Mouse (Mus musculus): ENCODE measurements around the gene Gm10160.

Gene Gm10160

DNA sequence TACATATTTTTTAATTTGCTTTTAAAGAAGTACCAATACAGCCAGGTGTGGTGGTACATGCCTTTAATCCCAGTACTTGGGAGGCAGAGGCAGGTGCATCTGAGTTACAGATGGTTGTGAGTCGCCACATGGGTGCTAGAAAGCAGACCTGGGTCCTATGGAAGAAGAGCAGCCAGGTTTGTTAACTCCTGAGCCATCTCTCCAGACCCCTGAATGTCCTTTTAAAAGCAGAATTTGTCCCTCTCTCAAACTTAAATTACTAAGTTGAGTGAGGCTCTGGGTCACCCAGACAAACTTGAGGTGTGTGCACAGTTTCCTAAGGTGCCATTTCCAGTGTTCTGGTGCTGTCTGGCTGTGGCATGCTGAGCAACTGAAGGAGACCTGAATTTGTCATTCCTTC lies at the start of gene Gm10160:
TSS of gene Gm10160 (minus strand) at position 101 of the 400 bp plus-strand sequence.
- no peak for DNase-seq (ENCODE audit: low read depth, low spot score)

DNA sequence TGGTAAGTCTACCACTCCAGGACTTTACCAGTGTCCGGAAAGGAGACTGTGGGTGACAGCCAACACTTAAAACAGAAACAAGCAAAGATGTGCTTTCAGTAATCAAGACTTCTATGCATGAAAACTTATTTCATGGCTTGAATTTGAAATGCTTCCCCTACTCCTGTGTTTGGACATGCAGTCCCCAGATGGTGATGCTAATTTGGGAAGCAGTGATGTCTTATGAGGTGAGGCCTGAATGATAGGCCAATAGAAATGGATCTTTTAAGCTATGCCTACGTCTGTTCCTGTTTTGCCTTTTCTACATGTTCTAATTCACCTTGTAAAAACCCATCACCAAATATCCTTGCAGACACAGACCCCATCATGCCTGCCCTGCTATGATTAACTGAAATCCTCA lies 49.3 kb upstream of the Gm10160 start:
- no peak for DNase-seq (ENCODE audit: low read depth, low spot score)

DNA sequence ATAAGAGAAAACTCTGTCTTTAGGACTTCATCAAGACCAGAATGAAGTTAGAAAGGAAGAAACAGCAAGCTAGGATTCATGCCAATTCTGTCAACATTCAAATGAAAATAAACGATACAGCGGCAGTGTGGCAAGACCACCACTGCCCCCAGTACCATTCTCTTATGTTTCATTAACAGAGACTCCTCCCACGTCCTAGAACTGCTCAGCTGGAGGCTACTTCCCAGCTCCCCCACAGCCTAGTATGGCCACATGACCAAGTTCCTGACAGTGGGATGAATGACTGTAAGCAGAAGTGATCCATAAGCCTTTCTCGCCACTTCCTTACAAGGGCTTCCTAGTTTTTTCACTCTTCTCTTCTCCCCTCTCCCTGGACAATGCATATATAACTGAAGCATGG lies 48.5 kb upstream of the Gm10160 start:
- DNase-seq (ENCODE audit: low read depth, low spot score), result no peak

DNA sequence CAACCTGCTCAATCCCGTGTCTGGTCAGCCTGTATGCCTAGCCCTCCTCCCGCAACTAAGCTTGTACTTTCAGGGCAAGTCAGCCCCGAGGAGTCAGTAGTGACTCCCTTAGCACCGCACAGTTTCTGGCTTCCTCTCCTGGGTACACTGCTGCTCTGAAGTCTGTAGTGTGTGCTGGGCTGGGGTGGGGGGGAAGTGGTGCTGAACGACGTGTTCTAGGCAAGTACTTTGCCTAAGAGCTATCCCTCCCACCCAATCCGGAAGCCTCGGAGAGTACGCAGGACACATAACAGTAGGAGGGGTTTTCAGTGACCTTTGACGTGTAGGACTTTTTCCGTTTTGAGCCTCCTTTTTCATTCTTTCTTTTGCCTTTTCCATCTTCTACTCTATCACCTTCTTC lies 43.8 kb upstream of the Gm10160 start:
- no peak for DNase-seq (ENCODE audit: low read depth, low spot score)

DNA sequence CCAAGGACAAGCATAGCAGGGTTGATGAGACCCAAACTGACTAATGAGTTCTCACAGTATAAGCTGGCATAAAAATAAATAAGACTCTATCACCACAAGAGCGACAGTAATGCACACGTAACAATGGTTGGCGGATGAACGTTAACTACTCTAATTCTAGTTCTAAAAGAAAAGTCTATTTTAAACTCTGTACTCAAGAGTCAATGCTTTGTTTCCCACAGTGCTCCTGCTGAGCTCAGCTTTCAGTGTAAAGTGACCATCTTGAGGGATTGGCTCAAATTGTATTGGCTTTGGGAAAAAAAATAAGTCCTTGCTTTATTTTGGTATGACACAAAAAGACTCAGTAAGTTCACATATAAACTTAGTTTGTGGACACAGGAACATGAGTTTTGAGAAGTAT lies 29.5 kb upstream of the Gm10160 start:
- no peak for DNase-seq (ENCODE audit: low read depth, low spot score)

DNA sequence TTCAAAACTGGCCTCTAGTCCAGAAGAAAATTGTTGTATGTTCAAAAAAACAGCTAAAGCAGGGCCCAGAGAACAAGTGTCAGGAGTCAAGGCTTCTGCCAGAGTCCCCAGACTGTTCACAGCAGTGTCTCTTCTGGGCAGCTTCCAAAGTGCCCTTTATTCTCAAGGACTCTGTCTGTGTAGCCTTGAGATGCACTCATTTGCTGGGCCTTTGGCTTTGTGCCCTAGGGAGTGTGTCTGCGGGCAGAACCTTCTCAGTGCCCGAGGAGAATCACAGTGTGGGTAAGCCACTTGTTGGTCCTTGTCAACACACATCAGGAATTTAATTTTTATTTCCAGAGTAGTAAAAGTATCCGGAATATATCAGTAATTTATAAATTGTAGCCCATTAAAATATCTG lies 26.0 kb upstream of the Gm10160 start:
- no peak for DNase-seq (ENCODE audit: low read depth, low spot score)

DNA sequence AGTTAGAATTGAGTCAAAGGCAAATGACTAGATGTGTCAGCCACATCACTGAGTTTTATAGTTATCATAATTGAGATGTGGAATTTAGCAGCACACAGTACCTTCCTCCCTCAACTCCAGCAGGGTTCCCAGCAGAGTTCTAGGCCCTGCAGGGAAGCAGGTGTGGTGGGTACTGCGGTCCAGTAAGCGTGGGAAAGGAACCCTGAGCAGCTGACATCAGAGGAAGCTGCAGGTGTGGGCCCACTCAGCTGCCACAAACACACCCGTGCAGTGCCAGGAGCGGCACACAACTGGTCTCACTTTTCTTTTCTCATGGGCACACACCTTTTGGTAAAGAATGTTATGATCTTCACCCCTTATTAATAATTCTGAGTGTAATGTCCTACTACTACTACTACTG lies 25.2 kb upstream of the Gm10160 start:
- DNase-seq (ENCODE audit: low read depth, low spot score), result no peak

DNA sequence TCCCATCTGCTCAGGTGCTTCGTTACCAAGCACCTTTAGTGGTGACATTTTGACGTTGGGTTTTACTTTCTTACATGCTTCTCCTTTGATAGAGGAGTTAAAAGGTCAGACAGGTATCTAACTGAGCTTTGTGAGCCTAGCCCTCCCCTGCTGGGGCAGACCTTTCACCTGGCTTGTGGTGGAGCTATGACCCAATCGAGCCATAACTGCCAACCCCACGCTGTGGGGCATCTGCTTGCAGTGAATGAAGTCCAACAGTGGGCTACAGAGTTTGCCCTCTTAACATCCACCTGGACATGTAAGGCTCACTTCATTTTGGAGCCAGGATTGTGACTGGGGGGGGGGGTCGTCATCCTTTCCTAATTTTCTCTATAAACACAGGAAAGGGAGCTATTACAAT lies 24.7 kb upstream of the Gm10160 start:
- no peak for DNase-seq (ENCODE audit: low read depth, low spot score)

DNA sequence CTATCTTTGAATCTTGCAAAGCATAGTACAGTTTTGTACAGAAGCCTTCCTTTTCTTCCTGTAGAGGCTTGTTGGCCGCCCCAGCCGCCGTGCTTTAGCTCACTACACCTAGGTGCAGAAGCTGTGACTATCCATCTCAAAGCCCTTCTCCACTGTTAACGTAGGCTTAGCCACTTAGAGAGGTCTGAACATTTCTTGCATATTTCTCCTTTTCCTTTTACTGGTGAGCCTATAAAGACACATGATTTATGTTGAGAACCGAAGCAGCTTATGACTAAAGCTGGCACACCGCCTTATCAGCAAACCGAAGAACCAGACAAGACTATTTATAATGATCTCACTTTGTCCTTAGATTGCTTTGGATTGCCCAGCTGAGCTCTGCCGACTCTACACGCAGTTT lies 19.8 kb upstream of the Gm10160 start:
- DNase-seq (ENCODE audit: low read depth, low spot score), result no peak

DNA sequence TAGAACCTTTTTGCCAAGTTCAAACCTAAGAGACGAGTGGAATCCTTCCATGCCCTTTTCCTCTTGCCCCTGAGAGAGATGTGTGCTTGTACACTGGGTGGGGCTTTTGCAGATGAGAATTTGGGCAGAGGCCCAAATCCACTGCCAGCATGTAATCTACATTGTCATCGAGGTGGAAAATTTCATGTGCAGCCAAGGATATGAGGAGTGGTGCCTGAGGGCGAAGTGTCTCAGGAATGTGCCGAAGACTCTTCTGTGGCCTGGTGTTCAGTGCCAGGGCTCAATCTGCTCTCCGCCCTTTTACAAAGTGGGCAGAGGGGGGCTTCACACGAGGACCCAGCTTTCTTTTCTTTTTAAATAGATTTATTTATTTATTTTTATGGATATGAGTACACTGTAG lies 19.0 kb upstream of the Gm10160 start:
- DNase-seq (ENCODE audit: low read depth, low spot score), result no peak

DNA sequence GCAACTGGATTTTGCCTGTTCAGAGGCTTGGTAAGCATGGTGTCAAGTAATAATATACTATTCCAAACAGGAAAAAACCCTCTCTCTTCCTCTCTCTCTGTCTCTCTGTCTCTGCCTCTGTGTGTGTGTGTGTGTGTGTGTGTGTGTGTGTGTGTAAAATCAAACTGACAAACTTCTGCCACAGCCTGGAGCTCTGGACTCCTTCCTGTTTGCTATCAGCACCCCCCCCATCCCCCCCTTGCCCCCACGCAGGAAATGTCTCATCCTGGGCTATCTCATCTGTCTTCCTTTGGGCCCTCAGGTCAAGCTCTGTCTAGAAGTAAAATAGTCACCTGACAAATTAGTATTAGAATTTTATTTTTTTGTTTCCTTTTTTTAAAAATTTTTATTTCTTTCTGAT lies 18.2 kb upstream of the Gm10160 start:
- no peak for DNase-seq (ENCODE audit: low read depth, low spot score)

DNA sequence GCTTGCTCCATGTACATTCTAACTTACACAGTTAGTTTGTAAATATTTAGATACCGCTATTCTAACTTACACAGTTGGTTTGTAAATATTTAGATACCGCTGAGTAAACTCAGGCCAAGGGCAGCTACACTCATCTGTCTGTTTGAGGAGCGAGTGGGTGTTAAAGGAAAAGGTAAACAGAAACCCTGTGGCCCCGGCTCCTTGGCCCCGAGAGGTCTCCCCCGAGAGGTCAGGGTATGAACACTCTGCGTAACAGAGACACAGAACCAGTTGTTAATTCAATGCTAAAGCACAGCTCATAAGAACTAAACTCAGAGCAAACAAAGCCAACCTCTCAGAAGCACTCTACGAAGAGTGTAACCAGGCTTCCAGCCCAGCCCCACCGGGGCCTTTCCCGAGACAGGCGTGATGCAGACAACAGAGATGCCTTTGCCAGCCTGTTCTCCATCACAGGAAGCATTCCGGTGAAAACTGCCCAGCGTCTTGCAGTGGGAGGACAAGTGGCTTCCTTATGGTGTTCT lies 17.0 kb upstream of the Gm10160 start:
- no peak for DNase-seq (ENCODE audit: low read depth, low spot score)

DNA sequence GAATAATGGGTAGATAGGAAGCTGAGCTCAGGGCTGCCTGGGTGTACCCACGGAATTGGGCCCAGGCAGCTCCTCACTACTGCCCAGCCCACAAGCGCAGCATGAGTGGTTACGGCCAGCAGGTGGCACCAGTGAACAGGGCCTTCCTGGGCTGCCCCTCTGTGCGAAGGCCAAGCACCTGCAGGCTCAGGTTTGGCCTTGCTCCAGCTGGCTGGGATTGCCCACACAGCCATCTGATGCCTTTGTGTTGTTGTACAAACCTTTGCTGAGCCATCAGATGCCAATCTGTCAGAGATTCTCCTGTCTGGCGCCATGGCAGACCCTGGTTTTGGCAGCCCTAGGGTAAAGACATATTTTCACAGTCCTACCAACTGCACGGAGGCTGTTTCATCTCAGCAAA lies 12.6 kb upstream of the Gm10160 start:
- peak; percentile 75 for DNase-seq (ENCODE audit: low read depth, low spot score)

DNA sequence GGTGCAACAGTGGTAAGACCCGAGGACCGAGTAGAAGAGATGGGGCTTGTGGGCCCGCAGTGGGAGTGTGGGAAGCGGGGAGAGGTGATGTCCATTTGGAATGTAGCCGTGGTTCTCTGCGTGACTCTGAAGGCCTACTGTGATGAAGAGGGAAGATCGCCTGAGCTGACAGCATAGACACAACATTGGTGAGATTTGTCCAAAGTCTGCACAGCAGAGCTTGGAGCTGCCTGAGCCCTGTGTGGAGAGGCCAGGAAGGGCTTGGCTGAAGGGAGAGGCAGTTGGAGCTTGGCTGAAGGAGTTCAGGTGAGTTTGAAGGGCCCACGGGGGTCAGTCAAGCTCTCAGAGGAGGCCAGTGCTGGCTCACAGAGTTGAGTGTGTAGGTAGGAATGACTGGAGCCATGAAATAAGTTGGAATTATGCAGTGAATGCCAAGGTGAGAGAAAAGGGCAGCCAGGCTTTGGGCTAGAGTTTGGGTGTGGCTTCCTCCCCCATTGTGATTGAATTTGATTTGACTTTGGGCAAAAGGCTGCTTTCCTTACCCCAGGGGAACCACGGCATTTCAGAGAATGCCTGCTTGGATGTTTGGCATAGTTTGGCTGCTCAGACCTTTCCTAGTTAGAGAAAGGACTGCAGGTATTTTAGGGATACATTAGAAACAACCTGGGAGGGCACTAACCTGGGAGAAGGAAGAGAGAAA lies 11.8 kb upstream of the Gm10160 start:
- DNase-seq (ENCODE audit: low read depth, low spot score), result no peak

DNA sequence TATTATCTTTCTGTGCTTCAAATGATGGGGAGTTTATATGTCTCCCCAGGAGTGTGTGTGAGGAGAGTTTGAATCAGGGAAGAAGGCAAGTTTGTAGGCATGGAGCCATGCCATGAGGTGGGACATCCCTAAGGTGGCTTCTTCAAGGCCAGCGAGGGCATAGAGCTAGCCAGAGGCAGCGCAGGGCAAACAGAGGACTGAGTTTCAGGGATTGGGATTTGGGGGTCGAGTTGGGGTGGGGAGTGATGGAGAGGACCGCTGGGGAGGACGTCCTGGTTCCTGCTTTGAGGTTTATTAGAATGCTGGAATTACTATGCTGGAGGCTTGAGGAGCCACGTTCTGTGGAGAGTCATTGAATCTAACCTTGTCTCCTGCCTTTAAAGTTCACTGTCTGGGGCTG lies 10.3 kb upstream of the Gm10160 start:
- DNase-seq (ENCODE audit: low read depth, low spot score), result no peak

DNA sequence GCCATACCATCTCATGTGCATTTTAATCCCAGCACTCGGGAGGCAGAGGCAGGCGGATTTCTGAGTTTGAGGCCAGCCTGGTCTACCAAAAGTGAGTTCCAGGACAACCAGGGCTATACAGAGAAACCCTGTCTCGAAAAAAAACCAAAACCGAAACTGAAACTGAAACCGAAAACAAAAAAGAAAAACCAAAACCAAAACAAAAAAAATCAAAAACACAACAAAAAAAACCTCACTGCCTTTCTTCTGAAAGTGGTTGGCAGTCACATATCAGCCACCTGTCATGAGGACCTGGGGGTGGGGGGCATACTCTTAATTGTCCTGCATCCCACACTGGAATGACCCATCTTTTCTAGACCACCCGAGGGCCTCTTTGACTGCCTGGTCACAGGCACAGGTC lies 9.0 kb upstream of the Gm10160 start:
- peak; percentile 63 for DNase-seq (ENCODE audit: low read depth, low spot score)

DNA sequence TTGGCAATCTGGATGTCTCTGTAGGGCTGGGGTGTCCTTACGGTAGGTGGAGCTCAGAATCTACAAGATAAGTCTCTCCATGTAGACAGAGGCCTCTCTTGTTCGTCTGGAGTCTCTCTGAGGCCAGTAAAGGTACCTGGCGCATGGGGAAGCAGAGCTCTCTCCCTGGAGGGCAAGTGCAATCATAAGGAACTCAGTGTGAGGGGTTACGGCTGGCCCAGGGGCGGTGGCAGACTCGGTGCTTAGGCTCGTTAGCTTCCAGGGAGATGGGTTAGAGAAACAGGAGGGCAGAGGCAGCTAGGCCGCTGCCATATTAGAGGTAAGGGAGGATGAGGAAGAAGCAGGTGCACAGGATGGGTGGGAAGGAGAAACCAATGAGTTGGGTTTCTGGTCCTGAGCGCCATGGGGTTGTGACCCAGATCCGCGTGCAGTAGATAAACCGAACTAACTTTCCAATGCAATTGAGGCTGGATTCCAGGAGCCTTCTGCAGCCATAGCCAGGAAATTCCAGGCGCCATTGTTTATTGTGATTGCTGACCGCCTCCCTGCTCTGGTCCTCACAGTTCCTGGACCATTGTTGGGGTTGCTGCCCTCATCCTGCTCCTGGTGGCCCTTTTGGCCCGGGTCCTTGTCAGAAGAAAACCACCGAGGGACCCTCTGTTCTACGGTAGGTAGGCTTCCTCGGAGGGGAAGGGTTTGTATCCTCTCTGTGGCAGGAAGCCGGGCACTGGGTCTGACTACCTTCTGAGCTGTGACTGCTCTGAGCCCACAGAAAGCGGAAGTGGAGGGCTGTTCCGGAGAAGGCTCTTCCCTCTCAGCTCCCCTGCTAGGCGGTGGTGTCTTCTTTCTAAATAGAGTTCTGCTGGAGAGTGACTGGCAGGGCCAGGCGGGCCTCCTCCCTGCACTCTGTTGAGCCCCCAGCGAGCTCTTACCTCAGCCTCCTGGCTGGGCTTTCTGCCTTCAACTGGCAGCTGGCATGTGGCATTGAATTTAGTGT lies 7.3 kb upstream of the Gm10160 start:
- DNase-seq (ENCODE audit: low read depth, low spot score), result peak; percentile 72

DNA sequence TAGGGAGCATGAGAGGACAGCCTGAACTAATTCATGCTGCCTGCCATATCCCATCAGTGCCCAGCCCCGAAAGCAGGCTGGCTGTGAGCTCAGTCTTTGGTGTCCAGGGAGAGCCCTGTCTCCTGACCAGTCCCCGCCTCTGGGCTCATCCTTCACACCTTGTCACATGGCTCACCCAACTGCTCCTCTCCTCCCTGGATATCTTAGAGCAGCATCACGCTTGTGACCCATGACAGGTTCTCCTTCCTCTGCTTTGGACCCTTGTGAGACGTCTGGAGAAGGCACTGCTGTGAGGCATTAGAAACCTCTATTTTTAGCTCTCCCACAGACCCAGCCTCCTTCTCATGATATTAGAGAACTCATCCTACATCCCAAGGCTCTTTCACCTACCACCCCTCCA lies 6.3 kb upstream of the Gm10160 start:
- DNase-seq (ENCODE audit: low read depth, low spot score), result no peak

DNA sequence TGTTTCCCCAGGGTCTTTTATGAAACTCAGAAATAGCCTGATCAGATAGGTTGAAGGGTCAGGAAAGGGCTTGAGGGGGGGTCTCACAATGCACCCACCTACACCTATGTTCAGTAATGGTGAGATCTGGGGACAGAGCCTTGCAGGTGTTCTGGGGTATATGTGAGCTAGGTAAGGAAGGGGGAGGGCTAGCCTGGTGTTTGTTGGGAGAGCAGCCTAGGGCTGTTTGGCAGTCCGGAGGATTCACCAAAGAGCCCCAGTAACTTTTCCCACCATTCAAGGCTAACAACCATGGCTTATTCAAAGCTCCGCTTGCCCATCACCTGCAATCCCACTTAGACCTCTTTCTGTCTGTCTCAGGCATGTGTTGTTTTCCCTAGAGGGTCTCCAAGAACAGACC lies 5.9 kb upstream of the Gm10160 start:
- DNase-seq (ENCODE audit: low read depth, low spot score), result no peak

DNA sequence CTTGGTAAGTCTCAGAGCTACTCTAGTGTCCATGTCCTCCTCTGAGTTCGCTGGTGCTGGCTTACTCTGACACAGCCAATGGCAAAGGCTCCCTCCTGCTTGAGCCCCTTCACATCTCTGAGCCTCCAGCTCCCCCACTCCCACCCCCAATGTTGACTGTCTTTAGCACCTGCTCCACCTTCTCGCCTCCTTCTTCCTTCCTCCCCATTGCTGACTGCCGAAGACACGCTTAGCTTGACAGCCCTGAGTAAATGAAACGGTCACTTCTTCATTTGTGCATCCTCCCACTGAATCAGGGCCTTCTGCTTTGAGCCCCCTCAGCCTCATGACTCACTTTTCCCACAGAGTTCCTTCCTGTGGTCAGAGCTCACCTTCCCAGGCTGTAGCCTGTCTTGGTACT lies 5.4 kb upstream of the Gm10160 start:
- no peak for DNase-seq (ENCODE audit: low read depth, low spot score)

DNA sequence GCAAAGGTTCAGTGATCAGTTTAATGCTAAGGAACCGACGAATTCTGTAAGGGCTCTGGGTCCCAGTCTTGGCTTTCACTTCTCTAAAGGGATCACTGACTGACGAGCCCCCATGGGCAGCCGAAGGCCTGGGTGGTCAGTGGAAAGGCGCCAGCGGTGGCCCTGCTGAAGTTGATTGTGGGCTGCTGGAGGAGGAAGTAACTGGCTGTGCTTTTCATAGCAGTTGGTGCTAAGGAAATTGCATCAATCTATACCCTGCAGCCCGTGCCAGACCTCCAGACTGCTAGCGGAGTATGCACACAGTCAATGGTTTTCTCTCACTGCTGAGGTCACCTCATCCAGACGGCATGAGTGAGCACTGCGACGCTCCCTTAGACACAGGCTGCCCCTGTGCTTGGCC lies 4.5 kb upstream of the Gm10160 start:
- no peak for DNase-seq (ENCODE audit: low read depth, low spot score)

DNA sequence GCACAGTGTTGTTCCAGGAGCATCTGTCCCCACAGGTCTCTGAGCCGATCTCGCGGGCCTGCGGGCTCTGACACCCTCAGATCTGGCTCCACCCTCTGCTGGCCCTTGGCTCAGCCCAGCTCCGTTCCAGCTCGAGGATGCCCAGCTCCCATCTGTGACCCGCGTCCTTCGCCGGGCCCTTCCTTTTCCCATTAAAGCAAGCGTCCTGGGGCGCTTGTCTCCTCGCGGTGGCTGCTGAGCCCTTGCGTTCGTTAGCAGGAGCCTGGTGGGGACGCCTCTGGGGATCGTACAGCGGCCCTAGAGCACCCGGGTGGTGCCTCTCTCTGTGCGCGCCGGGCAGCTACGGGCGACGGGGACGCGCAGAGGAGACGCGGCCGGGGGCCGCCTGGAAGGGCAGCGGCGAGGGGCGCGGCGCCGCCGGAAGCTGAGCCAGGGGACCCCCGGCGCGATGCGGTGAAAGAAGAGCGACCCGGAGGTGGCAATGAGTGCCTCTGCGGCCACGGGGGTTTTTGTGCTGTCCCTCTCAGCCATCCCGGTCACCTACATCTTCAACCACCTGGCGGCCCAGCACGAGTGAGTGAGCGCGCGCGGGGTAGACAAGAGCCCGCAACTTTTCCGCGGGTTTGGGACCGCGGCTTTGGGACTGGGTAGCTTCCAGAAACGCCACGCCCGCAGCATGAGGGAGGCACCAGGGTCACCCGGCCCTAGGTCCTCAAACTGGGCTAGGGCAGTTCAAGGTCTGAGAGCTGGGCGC lies 3.6 kb upstream of the Gm10160 start, which contains the start of gene Tm6sf1:
TSS of gene Tm6sf1 (plus strand) at position 34 of the 754 bp plus-strand sequence.
- DNase-seq (ENCODE audit: low read depth, low spot score), result peak; percentile 34

All from CD4-positive helper T cell, adult 2 months (primary cell).